Mouse (Mus musculus): ENCODE data around the gene Esr1. TPM values are rescaled to one million over a fixed set of nuclear protein-coding genes. Genes with fewer than 3 reads are reported as not detected.

The Esr1 gene
- polyA plus RNA-seq, 1 experiment from 2014 or later = 0.12 TPM

DNA sequence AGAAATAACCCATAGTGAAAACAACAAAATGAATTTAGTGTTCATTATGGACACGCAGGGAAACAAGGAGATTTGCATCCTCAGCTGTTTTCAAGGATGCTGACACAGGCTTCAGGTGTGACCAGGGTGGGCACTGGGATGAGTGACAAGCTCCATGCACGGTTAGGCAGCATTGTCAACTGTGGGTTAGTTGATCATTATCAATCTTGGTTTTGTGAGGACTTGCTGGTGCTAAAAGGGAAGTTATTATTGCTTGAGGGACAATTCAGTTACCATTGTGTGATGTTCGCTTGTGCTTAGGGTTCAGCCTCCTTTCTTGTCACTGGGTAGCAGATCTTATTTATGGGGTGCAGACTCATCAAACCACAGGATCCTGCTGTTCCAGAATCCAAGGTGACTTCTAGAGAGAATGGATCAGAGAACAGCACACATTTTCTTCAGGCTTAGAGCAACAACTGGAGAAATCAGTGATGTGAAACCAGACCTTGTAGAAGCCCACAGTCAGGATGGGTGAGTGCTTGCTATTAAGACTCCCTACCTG, 186.9 kb downstream of the Esr1 start:
- Histone ChIP-seq H3K9ac (ENCODE audit: low read depth, low read length) (no peak overlapping the region), H3K36me3 (ENCODE audit: control insufficient read depth, insufficient read depth, low read length) (no peaks in the 10 kb centered on the region), H3K4me2 (replicated peaks; ENCODE audit: low read depth, low read length) (no peak overlapping the region), H3K4me3 (ENCODE audit: low read depth, low read length) (no peak overlapping the region), H3K9me3 (ENCODE audit: control insufficient read depth, low read length) (no peaks in the 10 kb centered on the region), H3K27ac (ENCODE audit: low read depth, low read length) (no peak overlapping the region), H3K27me3 (ENCODE audit: control insufficient read depth, insufficient read depth, low read length) (no peaks in the 10 kb centered on the region), H3K4me1 (replicated peaks; ENCODE audit: control insufficient read depth, insufficient read depth, low read length) (no peaks in the 10 kb centered on the region)
- 79% methylated on average over 3 of the region's 3 CpGs for WGBS
- DNase-seq (ENCODE audit: low spot score) (no peak), ATAC-seq (ENCODE audit: low FRiP score) (no peak)

DNA sequence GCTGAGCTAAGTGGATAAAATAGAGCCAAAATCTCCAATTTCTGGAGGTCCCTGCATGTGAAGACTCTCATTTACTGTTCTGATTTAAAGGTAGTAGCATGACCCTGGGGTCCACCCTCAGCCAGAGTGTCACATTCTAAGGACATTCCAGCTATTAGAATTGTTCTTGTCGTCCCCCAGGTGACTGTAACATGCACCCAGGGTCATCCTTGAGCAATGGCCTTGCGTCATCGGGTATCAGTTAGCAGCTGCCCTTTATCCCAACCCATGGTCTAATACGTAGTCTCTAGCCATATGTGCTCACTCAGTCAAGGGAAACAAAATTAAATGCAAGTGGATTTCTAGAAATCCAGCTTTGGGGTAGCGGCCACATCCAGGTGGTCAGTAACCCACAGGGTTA, 213.0 kb downstream of the Esr1 start:
- no peak overlapping the region for H3K9ac ChIP-seq (ENCODE audit: low read depth, low read length)
- no peaks in the 10 kb centered on the region for H3K36me3 ChIP-seq (ENCODE audit: control insufficient read depth, insufficient read depth, low read length)
- no peaks in the 10 kb centered on the region for H3K4me1 ChIP-seq (replicated peaks; ENCODE audit: control insufficient read depth, insufficient read depth, low read length)
- ATAC-seq (ENCODE audit: low FRiP score) = no peak
- no peaks in the 10 kb centered on the region for H3K27me3 ChIP-seq (ENCODE audit: control insufficient read depth, insufficient read depth, low read length)
- WGBS = 87% methylated on average over 5 of the region's 5 CpGs
- H3K9me3 ChIP-seq (ENCODE audit: control insufficient read depth, low read length) = no peaks in the 10 kb centered on the region
- H3K4me2 ChIP-seq (replicated peaks; ENCODE audit: low read depth, low read length) = no peak overlapping the region
- no peak overlapping the region for H3K27ac ChIP-seq (ENCODE audit: low read depth, low read length)
- H3K4me3 ChIP-seq (ENCODE audit: low read depth, low read length) = no peak overlapping the region
- DNase-seq (ENCODE audit: low spot score) = no peak

DNA sequence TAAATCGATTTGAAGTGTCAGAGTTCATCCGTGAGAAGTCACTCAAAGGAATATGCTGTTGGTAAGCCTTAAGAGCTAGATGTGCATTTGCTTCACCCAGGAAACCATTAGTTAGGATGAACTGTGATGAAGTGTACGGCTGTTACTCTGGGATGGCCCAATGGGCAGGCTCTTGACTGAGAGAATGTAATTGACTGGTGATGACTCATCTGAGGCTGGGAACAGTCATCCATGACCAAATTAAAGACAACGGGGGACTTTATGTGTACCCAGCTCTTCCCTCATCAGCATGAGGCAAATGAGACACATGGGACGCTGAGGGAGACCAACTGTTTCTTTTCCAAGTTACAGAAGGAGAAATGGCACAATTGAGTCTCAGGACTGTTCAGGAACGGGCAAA, 219.2 kb downstream of the Esr1 start:
- H3K27ac ChIP-seq (ENCODE audit: low read depth, low read length) = no peak overlapping the region
- H3K4me2 ChIP-seq (replicated peaks; ENCODE audit: low read depth, low read length) = no peak overlapping the region
- WGBS = 88% methylated on average over 6 of the region's 6 CpGs
- ATAC-seq (ENCODE audit: low FRiP score) (no peak), DNase-seq (ENCODE audit: low spot score) (no peak)
- no peak overlapping the region for H3K9ac ChIP-seq (ENCODE audit: low read depth, low read length)
- no peak overlapping the region for H3K4me3 ChIP-seq (ENCODE audit: low read depth, low read length)
- H3K27me3 ChIP-seq (ENCODE audit: control insufficient read depth, insufficient read depth, low read length) = no peaks in the 10 kb centered on the region
- H3K9me3 ChIP-seq (ENCODE audit: control insufficient read depth, low read length) = no peaks in the 10 kb centered on the region
- H3K36me3 ChIP-seq (ENCODE audit: control insufficient read depth, insufficient read depth, low read length) = no peaks in the 10 kb centered on the region
- no peaks in the 10 kb centered on the region for H3K4me1 ChIP-seq (replicated peaks; ENCODE audit: control insufficient read depth, insufficient read depth, low read length)

DNA sequence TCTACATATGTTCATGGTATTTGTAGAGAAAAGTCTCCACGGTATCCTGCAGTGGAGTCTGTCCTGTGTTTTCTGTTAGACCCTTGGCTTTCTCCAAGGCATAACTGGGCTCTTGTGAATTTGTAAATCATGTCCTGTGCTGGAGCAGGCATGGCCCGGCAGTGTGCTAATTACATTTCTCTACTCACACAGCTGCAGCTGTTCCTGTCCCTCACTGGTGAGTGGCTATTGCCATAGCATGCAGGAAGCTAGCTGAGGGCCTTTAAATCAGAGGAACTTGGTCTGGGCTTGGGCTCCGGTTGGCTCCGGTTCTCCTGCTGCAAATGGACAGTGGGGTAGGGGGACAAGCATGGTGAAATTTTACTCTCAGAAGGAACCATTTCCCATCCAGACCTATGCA, 226.7 kb downstream of the Esr1 start:
- 88% methylated on average over 4 of the region's 4 CpGs for WGBS

DNA sequence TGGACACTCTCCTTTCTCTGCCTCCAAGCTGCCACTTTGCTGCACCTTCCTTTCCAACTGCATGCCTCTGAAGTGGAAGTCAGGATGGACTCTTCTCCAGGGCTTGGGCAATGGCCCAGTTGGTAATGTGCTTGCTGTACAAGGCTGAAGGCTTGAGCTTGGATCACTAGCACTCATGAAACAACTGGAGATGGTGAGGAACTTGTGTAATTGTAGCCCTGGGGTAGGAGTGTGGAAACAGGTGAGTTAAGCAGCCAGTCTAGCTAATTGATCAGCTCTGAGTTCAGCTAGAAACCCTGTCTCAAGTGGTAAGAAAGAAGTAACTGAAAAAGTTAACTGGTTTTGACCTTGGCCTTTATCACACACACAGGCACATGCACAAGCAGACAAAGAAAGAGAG, 229.6 kb downstream of the Esr1 start:
- ATAC-seq (ENCODE audit: low FRiP score) (no peak), DNase-seq (ENCODE audit: low spot score) (no peak)
- H3K4me3 ChIP-seq (ENCODE audit: low read depth, low read length) = no peak overlapping the region
- no peak overlapping the region for H3K27ac ChIP-seq (ENCODE audit: low read depth, low read length)
- no peak overlapping the region for H3K9ac ChIP-seq (ENCODE audit: low read depth, low read length)
- H3K4me2 ChIP-seq (replicated peaks; ENCODE audit: low read depth, low read length) = no peak overlapping the region
- H3K27me3 ChIP-seq (ENCODE audit: control insufficient read depth, insufficient read depth, low read length) = no peaks in the 10 kb centered on the region
- H3K36me3 ChIP-seq (ENCODE audit: control insufficient read depth, insufficient read depth, low read length) = no peaks in the 10 kb centered on the region
- no peaks in the 10 kb centered on the region for H3K4me1 ChIP-seq (replicated peaks; ENCODE audit: control insufficient read depth, insufficient read depth, low read length)
- no peaks in the 10 kb centered on the region for H3K9me3 ChIP-seq (ENCODE audit: control insufficient read depth, low read length)

More for the DNA sequence above, 226.7 kb downstream of the Esr1 start:
- ATAC-seq (ENCODE audit: low FRiP score) (no peak), DNase-seq (ENCODE audit: low spot score) (no peak)
- H3K4me2 ChIP-seq (replicated peaks; ENCODE audit: low read depth, low read length) = no peak overlapping the region
- H3K27ac ChIP-seq (ENCODE audit: low read depth, low read length) = no peak overlapping the region
- no peak overlapping the region for H3K4me3 ChIP-seq (ENCODE audit: low read depth, low read length)
- H3K4me1 ChIP-seq (replicated peaks; ENCODE audit: control insufficient read depth, insufficient read depth, low read length) = no peaks in the 10 kb centered on the region
- no peaks in the 10 kb centered on the region for H3K27me3 ChIP-seq (ENCODE audit: control insufficient read depth, insufficient read depth, low read length)
- H3K9me3 ChIP-seq (ENCODE audit: control insufficient read depth, low read length) = no peaks in the 10 kb centered on the region
- no peak overlapping the region for H3K9ac ChIP-seq (ENCODE audit: low read depth, low read length)
- H3K36me3 ChIP-seq (ENCODE audit: control insufficient read depth, insufficient read depth, low read length) = no peaks in the 10 kb centered on the region

DNA sequence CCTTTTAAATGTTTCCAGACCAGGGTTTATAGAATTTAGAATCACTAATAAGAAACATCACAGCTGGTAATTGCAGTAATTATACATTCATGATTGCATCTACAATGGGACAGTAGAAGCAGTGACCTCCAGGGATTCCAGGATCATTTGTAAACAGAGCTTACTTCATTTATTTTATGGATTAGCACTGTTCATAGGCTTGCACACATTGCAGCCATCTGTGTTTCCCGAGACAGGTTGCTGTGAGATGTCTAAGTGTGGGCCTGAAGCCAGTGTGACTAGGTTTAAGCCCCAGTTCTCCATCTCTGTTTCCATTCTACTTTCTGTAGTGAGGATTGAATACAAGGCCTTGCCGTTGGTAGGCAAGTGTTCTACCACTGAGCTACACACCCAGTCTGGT, 236.1 kb downstream of the Esr1 start:
- no peak for DNase-seq (ENCODE audit: low spot score)
- no peak for ATAC-seq (ENCODE audit: low FRiP score)
- no peaks in the 10 kb centered on the region for H3K9me3 ChIP-seq (ENCODE audit: control insufficient read depth, low read length)
- H3K4me2 ChIP-seq (replicated peaks; ENCODE audit: low read depth, low read length) = no peak overlapping the region
- no peaks in the 10 kb centered on the region for H3K4me1 ChIP-seq (replicated peaks; ENCODE audit: control insufficient read depth, insufficient read depth, low read length)
- H3K27me3 ChIP-seq (ENCODE audit: control insufficient read depth, insufficient read depth, low read length) = no peaks in the 10 kb centered on the region
- WGBS = 79% methylated on average over 2 of the region's 2 CpGs
- no peak overlapping the region for H3K9ac ChIP-seq (ENCODE audit: low read depth, low read length)
- H3K36me3 ChIP-seq (ENCODE audit: control insufficient read depth, insufficient read depth, low read length) = no peaks in the 10 kb centered on the region
- H3K27ac ChIP-seq (ENCODE audit: low read depth, low read length) = no peak overlapping the region
- H3K4me3 ChIP-seq (ENCODE audit: low read depth, low read length) = no peak overlapping the region

DNA sequence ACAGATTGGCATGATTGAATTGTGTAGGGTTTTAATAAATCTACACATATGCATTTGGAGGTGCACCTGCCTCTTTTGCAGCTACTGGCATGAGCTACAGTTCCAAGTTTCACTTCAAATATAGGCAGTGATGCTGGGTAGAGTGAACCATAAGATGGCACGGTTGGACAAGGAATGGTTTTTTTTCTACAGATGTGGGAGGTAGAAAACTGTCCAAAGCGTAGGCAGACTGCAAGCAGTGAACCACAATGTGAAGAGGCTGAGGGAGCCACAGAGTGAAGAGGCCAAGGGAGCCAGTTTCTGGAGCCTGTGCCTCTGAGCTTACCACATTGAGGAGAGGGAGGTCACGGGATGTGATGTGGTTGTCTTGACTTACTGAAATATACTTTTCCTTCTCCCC, 238.5 kb downstream of the Esr1 start:
- Histone ChIP-seq H3K4me1 (replicated peaks; ENCODE audit: control insufficient read depth, insufficient read depth, low read length) (no peaks in the 10 kb centered on the region), H3K4me2 (replicated peaks; ENCODE audit: low read depth, low read length) (no peak overlapping the region), H3K4me3 (ENCODE audit: low read depth, low read length) (no peak overlapping the region), H3K27me3 (ENCODE audit: control insufficient read depth, insufficient read depth, low read length) (no peaks in the 10 kb centered on the region), H3K36me3 (ENCODE audit: control insufficient read depth, insufficient read depth, low read length) (no peaks in the 10 kb centered on the region), H3K9ac (ENCODE audit: low read depth, low read length) (no peak overlapping the region), H3K27ac (ENCODE audit: low read depth, low read length) (no peak overlapping the region), H3K9me3 (ENCODE audit: control insufficient read depth, low read length) (no peaks in the 10 kb centered on the region)
- 86% methylated on average over 3 of the region's 3 CpGs for WGBS
- no peak for DNase-seq (ENCODE audit: low spot score)
- no peak for ATAC-seq (ENCODE audit: low FRiP score)

DNA sequence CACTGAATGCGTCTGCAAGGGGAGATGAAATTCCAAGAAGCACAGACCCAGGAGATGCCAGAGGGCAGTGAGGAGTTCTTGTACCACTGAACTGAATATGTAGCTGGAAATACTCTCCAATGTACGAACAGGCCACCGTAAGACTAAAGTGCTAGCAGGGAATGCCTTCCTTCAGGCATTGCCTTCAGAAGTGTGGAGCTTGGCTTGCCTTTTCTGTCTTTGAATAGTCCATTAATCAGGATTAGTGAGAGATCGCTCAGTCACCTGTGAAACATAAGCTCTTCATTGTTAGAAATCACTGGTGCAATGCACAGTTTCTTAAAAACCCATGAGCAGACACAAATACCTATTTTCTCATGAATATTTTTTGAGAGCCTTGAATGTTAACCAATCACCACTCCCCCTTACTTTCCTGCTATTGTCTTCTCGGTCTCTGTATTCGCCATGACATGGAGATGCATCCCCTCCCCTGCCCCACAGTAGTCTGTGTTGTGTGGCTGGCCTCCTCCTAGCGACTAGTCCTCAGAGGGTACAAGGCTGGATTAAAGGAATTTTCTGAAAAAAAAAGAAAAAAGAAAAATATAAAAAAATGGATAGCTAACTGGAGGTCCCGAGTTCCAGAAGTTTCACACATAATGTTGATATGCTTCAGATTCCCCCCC, 263.8 kb downstream of the Esr1 start:
- Histone ChIP-seq H3K4me1 (replicated peaks; ENCODE audit: control insufficient read depth, insufficient read depth, low read length) (no peaks in the 10 kb centered on the region), H3K36me3 (ENCODE audit: control insufficient read depth, insufficient read depth, low read length) (no peaks in the 10 kb centered on the region), H3K9ac (ENCODE audit: low read depth, low read length) (no peak overlapping the region), H3K27ac (ENCODE audit: low read depth, low read length) (no peak overlapping the region), H3K4me3 (ENCODE audit: low read depth, low read length) (no peak overlapping the region), H3K27me3 (ENCODE audit: control insufficient read depth, insufficient read depth, low read length) (no peaks in the 10 kb centered on the region), H3K9me3 (ENCODE audit: control insufficient read depth, low read length) (no peaks in the 10 kb centered on the region), H3K4me2 (replicated peaks; ENCODE audit: low read depth, low read length) (no peak overlapping the region)
- 53% methylated on average over 8 of the region's 8 CpGs for WGBS
- ATAC-seq (ENCODE audit: low FRiP score) (no peak; the same call in 1 of the 2 replicates), DNase-seq (ENCODE audit: low spot score) (no peak)

DNA sequence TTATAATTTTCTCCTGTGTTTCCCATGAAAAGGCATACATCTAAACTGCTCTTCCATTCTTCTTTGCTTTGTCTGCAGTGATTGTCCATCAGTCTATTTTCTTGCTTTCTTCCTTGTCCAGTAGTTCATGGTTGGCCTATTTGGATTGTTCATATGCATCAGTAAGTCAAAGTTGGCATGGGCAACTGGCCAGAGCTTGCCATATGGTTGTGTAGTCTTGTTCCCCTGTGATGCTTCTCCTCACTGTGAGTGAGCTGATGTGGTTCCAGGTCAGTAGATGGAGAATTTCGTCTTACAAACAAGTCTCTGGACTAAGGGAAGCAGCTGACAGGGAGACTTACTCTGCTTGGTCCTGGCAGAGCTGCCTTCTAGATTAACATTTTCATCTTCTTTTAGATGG, 270.0 kb downstream of the Esr1 start:
- WGBS = 67% methylated on average over 1 of the region's 1 CpGs
- H3K27me3 ChIP-seq (ENCODE audit: control insufficient read depth, insufficient read depth, low read length) = no peaks in the 10 kb centered on the region
- H3K4me3 ChIP-seq (ENCODE audit: low read depth, low read length) = no peak overlapping the region
- ATAC-seq (ENCODE audit: low FRiP score) = no peak
- DNase-seq (ENCODE audit: low spot score) = no peak
- no peaks in the 10 kb centered on the region for H3K9me3 ChIP-seq (ENCODE audit: control insufficient read depth, low read length)
- H3K9ac ChIP-seq (ENCODE audit: low read depth, low read length) = no peak overlapping the region
- H3K4me1 ChIP-seq (replicated peaks; ENCODE audit: control insufficient read depth, insufficient read depth, low read length) = no peaks in the 10 kb centered on the region
- H3K27ac ChIP-seq (ENCODE audit: low read depth, low read length) = no peak overlapping the region
- H3K36me3 ChIP-seq (ENCODE audit: control insufficient read depth, insufficient read depth, low read length) = no peaks in the 10 kb centered on the region
- H3K4me2 ChIP-seq (replicated peaks; ENCODE audit: low read depth, low read length) = no peak overlapping the region
